Mouse (Mus musculus): Measurements from ENCODE around the gene Gm20219. TPM values are rescaled to one million over a fixed set of nuclear protein-coding genes. Genes with fewer than 3 reads are reported as not detected.

The Gm20219 gene
- polyA plus RNA-seq (2012; fragmentation: generic; extraction: Trizol): 1 to 10 TPM in 1 of 2 experiments, under 1 TPM in 1; 0.05 to 1.4 TPM

DNA sequence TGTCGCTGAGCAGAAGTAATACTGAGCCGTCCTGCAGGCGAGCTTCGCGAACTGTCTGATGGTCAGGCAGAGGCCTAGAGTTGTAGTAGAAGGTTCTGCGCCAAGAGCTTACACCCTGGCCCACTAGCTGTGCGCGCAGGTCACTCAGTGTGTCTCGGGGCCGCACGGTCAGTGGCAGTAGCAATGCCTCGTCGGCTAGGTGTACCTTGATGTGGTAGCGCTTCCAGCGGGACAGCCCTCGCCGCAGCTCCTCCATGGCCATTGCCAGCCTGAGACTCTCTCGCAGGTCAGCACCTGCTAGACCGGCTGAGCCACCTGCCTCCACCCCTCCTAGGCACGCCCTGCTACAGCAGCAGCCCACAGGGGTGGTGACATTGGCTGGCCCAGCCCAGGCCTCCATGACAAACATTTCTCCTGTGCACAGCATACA is at the start of gene Gm20219:
Gene Gm20219 (minus strand): TSS at position 266 of the 430 bp plus-strand sequence.

GRCm38 (mm10) chr17:56584257-56585130 is 30.3 kb upstream of the Gm20219 start, which contains the start of the genes Safb2 and Safb:
Gene Safb2, minus strand, starts transcription at chr17:56584585.
Gene Safb, plus strand, starts transcription at chr17:56584825.

GRCm38 (mm10) chr17:56512310-56512709 is 41.9 kb downstream of the Gm20219 start, which contains the start of gene Znrf4:
Gene Znrf4, minus strand, starts transcription at chr17:56512431.

Other genes with a start within 250 kb of the Gm20219 start
- 10 to 100 TPM in 1 of 2 experiments, 1 to 10 TPM in 1; 9.5 to 41.9 TPM for gene Kdm4b, start 228.3 kb downstream of the Gm20219 start, polyA plus RNA-seq (2012; fragmentation: generic; extraction: Trizol)
- gene Ptprs, start 77.9 kb downstream of the Gm20219 start, polyA plus RNA-seq (2012; fragmentation: generic; extraction: Trizol): 100 to 1,000 TPM in 1 of 2 experiments, 10 to 100 TPM in 1; 15.1 to 186 TPM
- gene Znrf4, start 42.0 kb downstream of the Gm20219 start, polyA plus RNA-seq (2012; fragmentation: generic; extraction: Trizol): not detected
- gene Safb2, start 30.2 kb upstream of the Gm20219 start, polyA plus RNA-seq (2012; fragmentation: generic; extraction: Trizol): 10 to 100 TPM; 19.9 to 50.5 TPM
- 100 to 1,000 TPM in 1 of 2 experiments, 10 to 100 TPM in 1; 24.2 to 103 TPM for gene Safb, start 30.4 kb upstream of the Gm20219 start, polyA plus RNA-seq (2012; fragmentation: generic; extraction: Trizol)
- 100 to 1,000 TPM; 433 to 445 TPM for gene 2410015M20Rik, start 55.4 kb upstream of the Gm20219 start, polyA plus RNA-seq (2012; fragmentation: generic; extraction: Trizol)
- over 10,000 TPM in 1 of 2 experiments, 1,000 to 10,000 TPM in 1; 5,896 to 10,257 TPM for gene Rpl36, start 59.0 kb upstream of the Gm20219 start, polyA plus RNA-seq (2012; fragmentation: generic; extraction: Trizol)
- 10 to 100 TPM; 52.4 to 73.9 TPM for gene Lonp1, start 72.5 kb upstream of the Gm20219 start, polyA plus RNA-seq (2012; fragmentation: generic; extraction: Trizol)
- gene Catsperd, start 73.8 kb upstream of the Gm20219 start, polyA plus RNA-seq (2012; fragmentation: generic; extraction: Trizol): under 1 TPM; 0.02 to 0.30 TPM
- 10 to 100 TPM; 71.2 to 89.9 TPM for gene Ranbp3, start 118.9 kb upstream of the Gm20219 start, polyA plus RNA-seq (2012; fragmentation: generic; extraction: Trizol)
- 100 to 1,000 TPM; 608 to 937 TPM for gene Ndufa11, start 163.4 kb upstream of the Gm20219 start, polyA plus RNA-seq (2012; fragmentation: generic; extraction: Trizol)
- 10 to 100 TPM; 16.3 to 42.8 TPM for gene Vmac, start 163.6 kb upstream of the Gm20219 start, polyA plus RNA-seq (2012; fragmentation: generic; extraction: Trizol)
- gene Nrtn, start 203.1 kb upstream of the Gm20219 start, polyA plus RNA-seq (2012; fragmentation: generic; extraction: Trizol): 1 to 10 TPM; 3.2 to 3.9 TPM
- gene Dus3l, start 210.4 kb upstream of the Gm20219 start, polyA plus RNA-seq (2012; fragmentation: generic; extraction: Trizol): 10 to 100 TPM; 32.1 to 51.8 TPM
- 1 to 10 TPM in 1 of 2 experiments, under 1 TPM in 1; 0.21 to 1.4 TPM for gene Prr22, start 215.9 kb upstream of the Gm20219 start, polyA plus RNA-seq (2012; fragmentation: generic; extraction: Trizol)

Measured in C3H10T1/2 (cell line).